27 mouse cellular contexts compared by ENCODE assay signal in the genomic region with DNA sequence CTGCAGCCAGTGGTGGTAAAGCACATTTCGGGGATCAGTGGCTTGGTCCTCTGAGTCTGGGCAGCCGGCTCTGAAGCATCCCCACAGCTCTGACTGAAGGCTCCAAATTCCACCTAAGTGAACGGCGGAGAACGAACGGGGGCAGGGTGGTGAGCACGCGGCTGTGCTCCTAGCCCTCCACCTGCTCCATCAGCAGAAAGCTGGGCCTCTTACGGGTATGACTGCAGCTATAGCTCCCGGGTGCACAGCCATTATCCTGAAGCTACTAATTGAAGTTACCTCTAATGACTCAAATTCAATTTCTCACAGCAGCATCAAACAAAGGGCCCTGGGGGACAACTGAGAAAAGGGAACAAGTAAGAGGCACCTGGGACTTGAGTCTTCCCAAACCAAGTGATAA. TPM values are rescaled to one million over a fixed set of nuclear protein-coding genes. Genes with fewer than 3 reads are reported as not detected.
DNase-seq lines count a peak whose midpoint lies in the region; ATAC-seq and TF ChIP-seq lines count a peak whose summit lies in the region.
"Had no signal": no experiment of that assay in that cellular context is flagged by ENCODE, and none has a peak within 500 bp of the region (broad histone marks: within the 10 kb centered on the region; RNA-seq: fewer than 3 reads in every experiment).

No protein-coding gene starts in this region.

- H3K4me2 ChIP-seq in hindbrain, embryonic 16.5 days (ENCODE audit: low read length), result no peak overlapping the region
- no peak overlapping the region for H3K4me2 ChIP-seq in midbrain, embryonic 14.5 days (ENCODE audit: low read length)
- H3K4me2 ChIP-seq: embryonic facial prominence, embryonic 15.5 days; forebrain, embryonic 12.5 days; heart, embryonic 12.5 days; kidney, embryonic 15.5 days; limb, embryonic 12.5 days; liver, embryonic 15.5 days; lung, embryonic 14.5 days; midbrain, embryonic 15.5 days; neural tube, embryonic 12.5 days had no signal

- peak overlapping the region; percentile 95 for H3K27ac ChIP-seq in gastrocnemius, adult 2 months
- peak overlapping the region; percentile 85 for H3K27ac ChIP-seq in layer of hippocampus, adult 2 months
- H3K27ac ChIP-seq in hindbrain, embryonic 16.5 days (ENCODE audit: low read depth, low read length), result no peak overlapping the region
- H3K27ac ChIP-seq in midbrain, embryonic 14.5 days (replicated peaks; ENCODE audit: low read depth, low read length), result no peak overlapping the region
- H3K27ac ChIP-seq: embryonic facial prominence, embryonic 10.5 days; embryonic facial prominence, embryonic 15.5 days; forebrain, embryonic 12.5 days; kidney, embryonic 15.5 days; limb, embryonic 12.5 days; liver, embryonic 15.5 days; midbrain, embryonic 15.5 days; neural tube, embryonic 12.5 days had no signal

- intact Hi-C loops in gastrocnemius, adult 2 months (cut with DNase I), result no loop called here

- H3K4me3 ChIP-seq in gastrocnemius, adult 2 months, result peak overlapping the region; percentile 45
- H3K4me3 ChIP-seq in layer of hippocampus, adult 2 months, result no peak overlapping the region
- H3K4me3 ChIP-seq in hindbrain, embryonic 16.5 days (ENCODE audit: low read length), result no peak overlapping the region
- no peak overlapping the region for H3K4me3 ChIP-seq in midbrain, embryonic 14.5 days (replicated peaks; ENCODE audit: low read depth, low read length)
- H3K4me3 ChIP-seq: embryonic facial prominence, embryonic 10.5 days; embryonic facial prominence, embryonic 15.5 days; forebrain, embryonic 12.5 days; heart, embryonic 12.5 days; kidney, embryonic 15.5 days; limb, embryonic 12.5 days; liver, embryonic 15.5 days; midbrain, embryonic 15.5 days; neural tube, embryonic 12.5 days had no signal

- H3K4me1 ChIP-seq in hindbrain, embryonic 16.5 days (ENCODE audit: control insufficient read depth, insufficient read depth, low read depth, low read length), result no peaks in the 10 kb centered on the region; the same call in 1 of the 2 replicates
- H3K4me1 ChIP-seq in midbrain, embryonic 14.5 days (ENCODE audit: control insufficient read depth, insufficient read depth, low read length), result no peaks in the 10 kb centered on the region
- H3K4me1 ChIP-seq: embryonic facial prominence, embryonic 10.5 days; embryonic facial prominence, embryonic 15.5 days; forebrain, embryonic 12.5 days; kidney, embryonic 15.5 days; limb, embryonic 12.5 days; midbrain, embryonic 15.5 days; neural tube, embryonic 12.5 days had no signal

- no peaks in the 10 kb centered on the region for H3K9me3 ChIP-seq in hindbrain, embryonic 16.5 days (ENCODE audit: control insufficient read depth, low read length)
- H3K9me3 ChIP-seq in midbrain, embryonic 14.5 days (ENCODE audit: control insufficient read depth, low read length), result no peaks in the 10 kb centered on the region
- H3K9me3 ChIP-seq: embryonic facial prominence, embryonic 10.5 days; embryonic facial prominence, embryonic 15.5 days; forebrain, embryonic 12.5 days; G1E; heart, embryonic 12.5 days; kidney, embryonic 15.5 days; limb, embryonic 12.5 days; liver, embryonic 15.5 days; midbrain, embryonic 15.5 days; neural tube, embryonic 12.5 days had no signal

- no peaks in the 10 kb centered on the region for H3K27me3 ChIP-seq in hindbrain, embryonic 16.5 days (replicated peaks; ENCODE audit: control insufficient read depth, insufficient read depth, low read length)
- H3K27me3 ChIP-seq in midbrain, embryonic 14.5 days (ENCODE audit: control insufficient read depth, insufficient read depth, low read length), result no peaks in the 10 kb centered on the region
- H3K27me3 ChIP-seq: embryonic facial prominence, embryonic 15.5 days; forebrain, embryonic 12.5 days; heart, embryonic 12.5 days; kidney, embryonic 15.5 days; limb, embryonic 12.5 days; liver, embryonic 15.5 days; midbrain, embryonic 15.5 days; neural tube, embryonic 12.5 days had no signal

- TF ChIP-seq CTCF in gastrocnemius, adult 2 months (IDR thresholded peaks at IDR 0.05), result no peak
- no peak for TF ChIP-seq CTCF in layer of hippocampus, adult 2 months (conservative IDR thresholded peaks at IDR 0.05)

- ATAC-seq in hindbrain, embryonic 16.5 days, result peak; percentile 46
- no peak for ATAC-seq in midbrain, embryonic 14.5 days (ENCODE audit: low FRiP score, low TSS enrichment)
- ATAC-seq: forebrain, postnatal 0 days; midbrain, embryonic 15.5 days had no signal

- WGBS in hindbrain, embryonic 16.5 days, result 72% methylated on average over 10 of the region's 10 CpGs
- WGBS in midbrain, embryonic 14.5 days, result 93% methylated on average over 10 of the region's 10 CpGs

- H3K9ac ChIP-seq in hindbrain, embryonic 16.5 days (ENCODE audit: low read depth, low read length), result no peak overlapping the region
- H3K9ac ChIP-seq in midbrain, embryonic 14.5 days (replicated peaks; ENCODE audit: low read length), result no peak overlapping the region
- H3K9ac ChIP-seq: embryonic facial prominence, embryonic 15.5 days; forebrain, embryonic 12.5 days; forebrain, postnatal 0 days; heart, embryonic 12.5 days; kidney, embryonic 15.5 days; limb, embryonic 12.5 days; liver, embryonic 15.5 days; lung, embryonic 14.5 days; midbrain, embryonic 15.5 days; neural tube, embryonic 12.5 days had no signal

- DNase-seq in gastrocnemius, adult 2 months, result no peak
- no peak for DNase-seq in gastrocnemius, postnatal 4 days (ENCODE audit: low spot score in 2 of 2)
- DNase-seq in layer of hippocampus, adult 2 months (ENCODE audit: low spot score in 2 of 2), result no peak
- DNase-seq in layer of hippocampus, postnatal 36 days, result no peak
- DNase-seq in cerebellum, postnatal 36 days, result no peak
- DNase-seq in midbrain, embryonic 14.5 days, result no peak
- DNase-seq: adrenal gland, postnatal 14 days; cerebellum, adult 11 months; forebrain, postnatal 0 days; heart, postnatal 4 days; kidney, adult 18-20 months; kidney, postnatal 4 days; lung, embryonic 14.5 days; lung, postnatal 14 days; spleen, adult 18-20 months; thymus, postnatal 14 days had no signal

- H3K36me3 ChIP-seq in hindbrain, embryonic 16.5 days (ENCODE audit: control insufficient read depth, insufficient read depth, low read length), result peaks cover 73% of the 10 kb centered on the region
- H3K36me3 ChIP-seq in midbrain, embryonic 14.5 days (ENCODE audit: control insufficient read depth, insufficient read depth, low read length), result peaks cover 99% of the 10 kb centered on the region

RNA-seq across cellular contexts. Expression of gene St3gal3, which starts 12.4 kb away (rescaled TPM):
- 10 to 100 TPM; 73.4 to 75.0 TPM for total RNA-seq in gastrocnemius, adult 2 months (2021)
- 10 to 100 TPM; 34.9 to 37.5 TPM for total RNA-seq in gastrocnemius, postnatal 4 days (2021)
- 10 to 100 TPM; 41.9 to 42.1 TPM for total RNA-seq in layer of hippocampus, adult 2 months (2021)
- total RNA-seq in layer of hippocampus, postnatal 36 days (2021), result 10 to 100 TPM; 43.3 to 45.3 TPM
- polyA plus RNA-seq in hindbrain, embryonic 16.5 days (2015; fragmentation: Nextera tagmentation; extraction: Ambion mirVana), result 13.1 and 13.6 TPM in 2 replicates
- polyA plus RNA-seq in midbrain, embryonic 14.5 days (2014; fragmentation: Nextera tagmentation; extraction: Ambion mirVana), result 9.3 and 20.1 TPM in 2 replicates

RNA-seq across cellular contexts. Expression of gene Kdm4a, which starts 32.8 kb away (rescaled TPM):
- 10 to 100 TPM; 18.0 to 34.4 TPM for total RNA-seq in gastrocnemius, adult 2 months (2021)
- 10 to 100 TPM; 34.4 to 35.7 TPM for total RNA-seq in gastrocnemius, postnatal 4 days (2021)
- 10 to 100 TPM; 48.8 to 50.1 TPM for total RNA-seq in layer of hippocampus, adult 2 months (2021)
- total RNA-seq in layer of hippocampus, postnatal 36 days (2021), result 10 to 100 TPM; 47.0 to 55.4 TPM
- polyA plus RNA-seq in hindbrain, embryonic 16.5 days (2015; fragmentation: Nextera tagmentation; extraction: Ambion mirVana), result 38.5 and 38.6 TPM in 2 replicates
- 56.2 and 62.5 TPM in 2 replicates for polyA plus RNA-seq in midbrain, embryonic 14.5 days (2014; fragmentation: Nextera tagmentation; extraction: Ambion mirVana)

Comparison
In these comparisons a context has a peak if more than half of its experiments do, and no peak if none do; other contexts are left out.
1. H3K27ac ChIP-seq: peak in gastrocnemius, adult 2 months (single experiment) and layer of hippocampus, adult 2 months (single experiment); none in hindbrain, embryonic 16.5 days (single experiment) and midbrain, embryonic 14.5 days (single experiment).